Mouse (Mus musculus): ENCODE data around the gene Slc16a2.
"Not testable (repeated sequence)": the region's sequence is repeated elsewhere in the genome, so short reads cannot be mapped to it uniquely, and the experiment has no call there.

The Slc16a2 gene

GRCm38 (mm10) chrX:103734041-103734625, 87.7 kb downstream of the Slc16a2 start:
- DNase-seq (ENCODE audit: low spot score), result no peak

DNA sequence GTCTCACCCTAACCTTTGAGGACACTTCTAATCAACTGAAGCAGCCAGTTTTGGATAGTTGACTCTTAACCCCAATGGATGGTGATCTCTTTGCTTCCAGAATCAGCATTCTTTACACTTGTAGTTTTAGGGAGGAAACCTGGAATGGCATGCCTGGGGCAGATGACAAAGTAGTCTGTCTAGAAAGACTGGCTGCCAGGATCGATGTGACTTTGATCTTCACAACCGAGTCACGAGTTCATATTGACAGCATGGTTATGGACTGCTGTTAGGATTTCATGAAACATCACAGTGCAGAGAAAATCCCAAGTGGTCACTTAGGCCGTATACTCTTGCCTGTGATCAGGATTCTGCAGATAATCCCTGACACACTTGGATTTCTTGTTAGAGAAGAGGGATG, 88.7 kb downstream of the Slc16a2 start:
- no peak for DNase-seq (ENCODE audit: low spot score)

DNA sequence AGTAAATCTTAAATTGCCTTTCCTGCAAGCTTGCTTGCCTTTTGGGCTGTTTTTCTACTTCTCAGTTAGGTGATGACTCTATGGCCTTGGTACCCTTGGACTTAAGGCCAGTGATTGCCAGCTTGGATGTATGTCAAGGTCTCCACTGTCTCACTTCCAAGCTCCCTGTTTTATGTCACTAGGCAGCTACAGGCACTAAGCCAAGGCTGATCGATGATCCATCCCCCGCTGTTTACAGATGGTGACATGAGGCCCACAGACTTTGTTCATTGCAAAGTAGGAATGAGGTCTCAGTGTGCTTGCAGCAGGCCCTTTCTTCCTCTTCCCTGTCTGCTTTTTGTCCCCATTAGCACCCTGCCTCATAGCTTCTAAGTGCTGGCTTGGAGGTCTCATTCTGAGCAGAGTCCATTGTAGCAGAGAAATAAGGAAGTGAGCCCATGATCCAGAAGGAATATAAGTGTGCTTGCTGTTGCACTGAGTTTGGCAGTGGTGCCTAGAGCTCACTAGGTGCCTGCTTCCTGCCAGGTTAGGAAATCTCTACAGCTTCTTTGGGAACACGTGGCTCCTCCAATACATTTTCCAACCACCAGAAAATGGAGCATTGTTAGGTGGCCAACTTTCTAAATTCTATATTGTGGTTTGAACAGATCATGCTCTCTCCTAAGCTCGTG, 89.6 kb downstream of the Slc16a2 start:
- peak; percentile 15 for DNase-seq (ENCODE audit: low spot score)

- DNase-seq (ENCODE audit: low spot score), result no peak
Observed at GRCm38 (mm10) chrX:103722437-103722836, 99.3 kb downstream of the Slc16a2 start.

DNA sequence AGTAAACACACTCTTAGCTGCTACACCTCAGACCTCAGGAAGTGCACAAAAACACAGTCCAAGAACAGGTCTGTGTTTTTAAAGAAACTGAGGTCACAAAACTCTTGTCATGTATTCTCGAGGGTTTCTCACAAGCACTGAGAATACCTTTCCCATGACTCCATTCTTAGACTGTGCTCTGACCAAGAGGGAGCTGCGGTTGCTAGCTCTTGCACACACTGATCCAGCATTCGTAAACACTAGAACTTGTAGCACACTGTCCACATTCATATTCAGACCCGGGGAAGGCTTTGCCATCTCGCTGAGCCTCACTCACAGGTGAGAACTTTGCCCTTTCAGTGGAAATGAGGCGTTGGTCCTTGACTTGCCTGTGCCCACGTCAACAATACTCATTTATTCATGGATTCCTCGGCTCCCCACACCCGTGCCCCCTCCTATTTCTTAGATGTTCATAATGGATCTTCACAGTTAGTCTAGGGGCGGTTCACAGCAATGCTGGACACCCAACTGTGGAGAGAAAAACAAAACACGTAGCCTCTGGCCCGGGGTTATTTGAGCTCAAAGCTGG, 102.1 kb downstream of the Slc16a2 start:
- no peak for DNase-seq (ENCODE audit: low spot score)

GRCm38 (mm10) chrX:103712922-103713321, 108.9 kb downstream of the Slc16a2 start:
- DNase-seq (ENCODE audit: low spot score), result no peak

DNA sequence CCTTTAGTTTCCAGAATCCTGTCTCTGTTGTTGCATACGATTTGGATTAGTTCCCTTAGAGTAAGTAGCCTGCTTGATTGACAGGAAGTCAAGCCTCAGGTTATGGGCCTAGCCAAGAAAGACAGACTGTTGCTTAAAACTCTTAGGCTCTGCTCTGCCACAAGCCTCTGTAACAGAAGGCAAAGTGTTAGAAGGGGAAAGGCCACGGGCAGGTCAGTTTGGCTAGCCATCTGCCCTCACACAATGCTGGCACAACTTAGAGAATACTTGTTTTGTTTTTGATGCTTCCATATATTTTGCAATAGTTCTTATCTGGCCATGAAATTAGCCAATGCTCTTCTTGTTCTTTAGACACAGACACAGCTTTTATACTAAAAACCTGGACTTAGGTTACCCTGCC, 112.1 kb downstream of the Slc16a2 start:
- DNase-seq (ENCODE audit: low spot score), result no peak

DNA sequence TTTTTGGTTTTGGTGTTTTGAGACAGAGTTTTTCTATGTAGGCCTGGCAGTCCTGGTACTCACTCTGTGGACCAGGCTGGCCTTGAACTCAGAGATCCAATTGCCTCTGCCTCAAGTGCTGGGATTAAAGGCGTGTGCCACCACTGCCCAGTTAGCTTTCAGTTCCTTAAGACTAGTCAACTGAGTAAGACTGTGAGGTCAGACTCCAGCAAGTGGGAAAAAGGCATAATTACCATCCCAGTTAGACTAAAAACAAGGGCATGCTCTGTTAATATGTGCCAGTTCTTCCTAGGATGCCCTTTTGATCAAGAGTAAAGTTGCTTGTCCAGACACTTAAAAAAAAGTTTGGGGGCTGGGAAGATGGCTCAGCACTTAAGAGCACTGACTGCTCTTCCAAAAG, 113.2 kb downstream of the Slc16a2 start:
- no peak for DNase-seq (ENCODE audit: low spot score)

GRCm38 (mm10) chrX:103704611-103705010, 117.2 kb downstream of the Slc16a2 start:
- DNase-seq (ENCODE audit: low spot score), result no peak

GRCm38 (mm10) chrX:103704024-103704423, 117.8 kb downstream of the Slc16a2 start:
- no peak for DNase-seq (ENCODE audit: low spot score)

DNA sequence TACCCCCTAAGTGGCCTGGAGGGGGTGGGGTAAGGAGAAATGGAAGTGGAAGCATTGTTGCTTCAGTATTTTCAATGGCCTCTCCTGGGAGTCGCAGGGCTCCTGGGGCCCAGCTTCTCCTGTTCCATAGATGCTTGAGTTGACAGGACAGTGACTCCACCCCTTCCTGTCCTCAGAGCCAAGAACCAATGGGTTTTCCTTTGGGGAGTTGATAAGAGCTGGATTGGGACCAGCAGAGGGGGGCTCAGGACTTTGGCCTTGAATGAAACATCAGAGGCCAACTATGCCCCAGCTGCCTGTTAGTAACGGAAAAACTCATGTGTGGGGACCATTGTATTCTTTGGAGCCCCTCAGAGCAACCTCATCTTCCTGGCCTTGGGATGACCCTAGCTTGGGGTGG, 124.0 kb downstream of the Slc16a2 start:
- DNase-seq (ENCODE audit: low spot score), result no peak

DNA sequence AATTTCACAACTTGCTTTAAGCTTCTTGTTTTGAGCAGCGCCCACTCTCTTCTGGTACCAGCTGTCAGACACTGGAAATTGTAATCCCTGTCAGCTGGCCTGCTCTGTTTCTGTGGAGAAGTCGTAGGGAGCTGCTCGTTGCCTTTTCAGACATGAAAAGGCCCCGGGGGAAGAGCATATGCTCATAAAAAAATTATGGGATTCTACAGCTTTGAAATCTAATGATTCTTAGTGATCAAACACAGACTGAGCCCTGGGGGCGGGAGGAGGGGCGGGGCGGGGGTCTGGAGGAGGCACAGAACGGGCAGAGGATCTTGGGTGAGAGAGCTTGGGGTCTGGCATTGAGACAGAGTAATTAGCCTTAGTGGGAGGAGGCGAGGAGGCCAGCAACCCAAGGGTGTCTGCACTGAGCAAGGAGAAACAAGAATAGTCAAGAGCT, 125.7 kb downstream of the Slc16a2 start:
- no peak for DNase-seq (ENCODE audit: low spot score)

GRCm38 (mm10) chrX:103695165-103695996, 126.4 kb downstream of the Slc16a2 start:
- peak; percentile 27 for DNase-seq (ENCODE audit: low spot score)

GRCm38 (mm10) chrX:103694787-103695164, 127.0 kb downstream of the Slc16a2 start:
- DNase-seq (ENCODE audit: low spot score), result no peak

GRCm38 (mm10) chrX:103694381-103694780, 127.4 kb downstream of the Slc16a2 start:
- no peak for DNase-seq (ENCODE audit: low spot score)

GRCm38 (mm10) chrX:103692916-103693315, 128.9 kb downstream of the Slc16a2 start:
- no peak for DNase-seq (ENCODE audit: low spot score)

GRCm38 (mm10) chrX:103688551-103688950, 133.2 kb downstream of the Slc16a2 start:
- DNase-seq (ENCODE audit: low spot score), result no peak

DNA sequence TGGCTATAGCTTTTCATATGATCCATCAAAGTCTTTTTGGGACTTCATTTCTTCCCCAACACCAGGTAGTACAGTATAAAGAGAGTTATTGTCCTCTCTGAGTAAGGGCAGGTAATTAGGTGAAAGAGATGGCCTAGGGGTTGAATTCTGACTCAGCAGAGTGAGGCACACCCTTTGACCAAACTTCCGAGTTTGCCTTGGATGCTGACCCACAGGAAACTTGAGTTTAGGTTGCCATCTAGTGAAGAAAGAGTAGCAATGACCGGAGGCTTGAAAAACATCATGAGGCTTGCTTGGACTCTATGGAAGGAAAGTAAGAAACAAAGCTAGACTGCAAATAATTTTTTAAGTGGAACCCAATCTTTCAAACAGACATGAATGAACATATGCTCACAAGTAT, 147.1 kb downstream of the Slc16a2 start:
- DNase-seq (ENCODE audit: low spot score), result no peak

GRCm38 (mm10) chrX:103673761-103674160, 148.0 kb downstream of the Slc16a2 start:
- DNase-seq (ENCODE audit: low spot score), result no peak

- no peak for DNase-seq (ENCODE audit: low spot score)
Observed at GRCm38 (mm10) chrX:103670245-103670644, 151.5 kb downstream of the Slc16a2 start.

DNA sequence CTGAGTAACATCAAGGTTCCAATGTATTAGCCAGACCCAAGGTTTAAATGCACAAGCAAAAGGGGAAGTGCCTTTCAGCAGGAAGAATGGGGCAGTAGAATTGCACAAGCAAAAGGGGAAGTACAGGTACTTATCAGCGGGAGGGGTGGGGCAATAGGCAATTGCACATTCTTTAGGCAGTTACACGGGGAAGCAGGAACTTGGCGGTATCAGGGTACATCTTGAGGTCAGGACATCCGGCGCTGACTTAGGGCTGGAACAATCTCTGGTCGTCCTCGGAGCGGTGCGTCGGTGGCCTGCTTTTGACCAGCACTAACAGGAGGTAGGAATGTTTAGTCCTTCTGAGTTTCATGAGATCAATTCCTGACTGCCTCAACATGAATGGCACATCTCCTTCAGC, 157.3 kb downstream of the Slc16a2 start:
- not testable (repeated sequence) for DNase-seq (ENCODE audit: low spot score)

GRCm38 (mm10) chrX:103658985-103659384, 162.8 kb downstream of the Slc16a2 start:
- DNase-seq (ENCODE audit: low spot score), result no peak

GRCm38 (mm10) chrX:103653021-103653420, 168.8 kb downstream of the Slc16a2 start:
- DNase-seq (ENCODE audit: low spot score), result no peak

Measured in ovary, adult 18-20 months (tissue).